Mouse (Mus musculus): ENCODE measurements around the gene Ube2t.

DNA sequence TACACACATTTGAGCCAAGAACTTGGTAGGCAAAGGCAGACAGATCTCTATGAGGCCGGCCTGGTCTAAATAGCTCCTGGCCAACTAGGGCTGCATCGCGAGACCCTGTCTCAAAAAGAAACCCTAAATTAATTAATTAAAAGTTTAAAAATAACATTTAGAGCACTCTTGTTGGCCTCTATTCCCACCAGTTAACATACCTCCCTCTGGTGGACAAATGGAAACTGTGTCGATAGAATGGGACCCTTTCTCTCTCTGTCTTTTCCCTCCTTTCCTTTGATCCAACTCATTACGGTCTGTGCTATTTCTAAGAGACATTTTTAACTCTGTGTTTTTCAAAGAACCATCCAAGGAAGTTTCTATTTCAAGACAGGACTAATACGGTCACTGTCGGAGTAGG lies 1.7 kb upstream of the Ube2t start:
- TF ChIP-seq CTCF (IDR thresholded peaks at IDR 0.05; ENCODE audit: extremely low read depth, insufficient read length, insufficient replicate concordance, low read depth, low read length) (no peak), POLR2A (IDR thresholded peaks at IDR 0.05; ENCODE audit: low read depth, low read length) (no peak)

Measured in small intestine, adult 2 months (tissue).